Mouse (Mus musculus) limb, embryonic 12.5 days (tissue): ENCODE data around the gene Caskin2. TPM values are rescaled to one million over a fixed set of nuclear protein-coding genes. Genes with fewer than 3 reads are reported as not detected.

Experiments used
- ATAC-seq: fragments of 200-750 bp; cut with Nextera tagmentation; 2 replicates; pipeline ENCODE4 v1.8.0; 2017; ENCODE audit warnings: low read depth, moderate TSS enrichment; ENCODE audit not compliant: insufficient number of reproducible peaks, insufficient read depth, low FRiP score, low TSS enrichment
- H3K27ac ChIP-seq: fragments of 300-500 bp; sonication (generic); 2 replicates; pipeline ENCODE4 v1.5.1; 2016; ENCODE audit warnings: mild to moderate bottlenecking, moderate library complexity
- H3K27me3 ChIP-seq: fragments of 300-500 bp; sonication (generic); 2 replicates; pipeline ENCODE4 v1.6.1; 2016; ENCODE audit warnings: mild to moderate bottlenecking, moderate library complexity
- H3K36me3 ChIP-seq: fragments of 300-500 bp; sonication (generic); 2 replicates; pipeline ENCODE4 v1.6.1; 2016; ENCODE audit warnings: mild to moderate bottlenecking, moderate library complexity
- H3K4me1 ChIP-seq: fragments of 300-500 bp; sonication (generic); replicated peaks from 2 replicates; pipeline ENCODE4 v1.6.1; 2016
- H3K4me2 ChIP-seq: fragments of 300-500 bp; sonication (generic); 2 replicates; pipeline ENCODE4 v1.6.1; 2016; ENCODE audit warnings: mild to moderate bottlenecking, moderate library complexity
- H3K4me3 ChIP-seq: fragments of 300-500 bp; sonication (generic); replicated peaks from 2 replicates; pipeline ENCODE4 v1.5.1; 2016; ENCODE audit warnings: mild to moderate bottlenecking
- H3K9ac ChIP-seq: fragments of 300-500 bp; sonication (generic); replicated peaks from 2 replicates; pipeline ENCODE4 v1.6.1; 2016; ENCODE audit warnings: mild to moderate bottlenecking, moderate library complexity
- H3K9me3 ChIP-seq: fragments of 300-500 bp; sonication (generic); 2 replicates; pipeline ENCODE4 v1.6.1; 2016; ENCODE audit warnings: mild to moderate bottlenecking, moderate library complexity
- WGBS: fragments of 180-500 bp; shearing (Covaris S2); methylation state at CpG from one replicate; pipeline ENCODE4 v1.1.7; 2016; 5-methylcytosine and 5-hydroxymethylcytosine counted together
- polyA plus RNA-seq: library from polyadenylated mRNA; unstranded; fragments of >200 nt; fragmentation: Nextera tagmentation; extraction: Ambion mirVana; gene quantifications from 2 replicates; pipeline ENCODE4 v1.2.1, GENCODE M21; 2016

The Caskin2 gene
- polyA plus RNA-seq, 1 experiment from 2014 or later = 14.9 TPM

DNA sequence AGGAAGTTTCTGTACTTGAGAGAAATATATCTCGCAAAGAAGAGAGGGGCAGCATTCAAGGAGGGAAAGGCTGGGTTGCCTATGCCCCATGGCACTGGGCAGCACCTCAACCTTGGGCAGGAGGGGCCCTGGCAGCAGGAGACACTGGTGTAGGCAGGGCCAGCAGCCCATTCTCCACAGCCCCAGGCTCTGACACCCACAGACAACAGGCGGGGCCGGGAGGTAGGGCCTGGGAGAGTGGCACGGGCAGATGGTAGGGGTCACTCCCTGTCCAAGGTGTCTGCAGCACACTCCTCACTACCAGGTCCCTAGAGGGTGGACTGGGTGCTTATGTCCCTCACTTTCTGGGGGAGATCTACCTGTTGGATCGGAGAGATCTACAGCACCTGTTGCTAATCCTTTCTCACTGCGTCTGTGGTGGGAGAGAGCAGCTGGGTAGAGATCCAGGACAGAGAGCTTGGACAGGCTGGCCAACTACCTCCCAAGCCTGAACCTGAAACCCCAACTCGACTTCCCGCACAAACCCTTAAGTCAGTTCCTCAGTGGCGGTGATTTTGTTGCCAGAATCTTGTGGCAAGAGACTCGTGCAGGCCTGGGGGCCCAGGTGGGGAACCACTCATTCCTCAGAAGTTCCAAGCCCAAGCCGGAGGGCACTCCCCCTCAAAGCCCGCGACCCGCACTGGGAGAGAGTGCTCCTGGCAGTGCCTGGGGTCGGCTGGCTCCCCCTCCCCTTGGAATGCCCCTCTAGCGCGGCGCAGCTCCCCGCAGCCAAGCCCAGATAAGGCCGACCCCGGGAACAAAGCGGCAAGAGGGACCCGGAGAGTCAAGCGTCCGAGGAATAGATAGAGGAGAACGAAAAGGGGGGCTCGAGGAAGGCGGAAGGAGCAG, 662 bp downstream of the Caskin2 start:
- Histone ChIP-seq H3K27ac (peak overlapping the region; percentile 78), H3K27me3 (no peaks in the 10 kb centered on the region), H3K9me3 (no peaks in the 10 kb centered on the region), H3K4me2 (peak overlapping the region; percentile 89), H3K36me3 (peaks cover 50% of the 10 kb centered on the region), H3K4me3 (peak overlapping the region; percentile 95), H3K4me1 (peaks cover 68% of the 10 kb centered on the region), H3K9ac (peak overlapping the region; percentile 83)
- 4% methylated on average over 28 of the region's 28 CpGs for WGBS
- peak; percentile 2; the same call in 1 of the 2 replicates for ATAC-seq

DNA sequence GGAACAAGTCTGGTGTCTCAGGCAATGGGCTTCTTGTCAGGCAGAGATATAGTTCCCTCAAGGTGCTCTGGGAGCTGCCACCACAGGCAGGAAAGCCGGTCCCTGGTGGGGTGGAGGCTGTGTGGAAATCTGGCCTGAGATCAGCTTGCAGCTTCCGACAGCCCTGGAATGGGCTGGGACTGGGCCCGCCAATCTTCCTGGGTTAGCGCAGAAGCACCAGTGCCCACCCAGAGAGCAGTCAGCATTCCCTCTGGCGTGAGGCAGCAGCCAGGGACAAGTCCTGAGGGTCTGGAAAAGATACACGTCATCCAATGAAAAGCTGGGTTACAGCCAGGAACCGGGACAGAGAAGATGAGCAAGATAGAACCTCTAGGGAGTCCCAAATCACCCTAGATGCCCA, 1.3 kb downstream of the Caskin2 start:
- Histone ChIP-seq H3K9me3 (no peaks in the 10 kb centered on the region), H3K36me3 (peaks cover 50% of the 10 kb centered on the region), H3K4me1 (peaks cover 68% of the 10 kb centered on the region), H3K4me3 (peak overlapping the region; percentile 95), H3K27ac (no peak overlapping the region), H3K9ac (peak overlapping the region; percentile 83), H3K4me2 (peak overlapping the region; percentile 89), H3K27me3 (no peaks in the 10 kb centered on the region)
- no peak for ATAC-seq
- WGBS = 55% methylated on average over 7 of the region's 7 CpGs

DNA sequence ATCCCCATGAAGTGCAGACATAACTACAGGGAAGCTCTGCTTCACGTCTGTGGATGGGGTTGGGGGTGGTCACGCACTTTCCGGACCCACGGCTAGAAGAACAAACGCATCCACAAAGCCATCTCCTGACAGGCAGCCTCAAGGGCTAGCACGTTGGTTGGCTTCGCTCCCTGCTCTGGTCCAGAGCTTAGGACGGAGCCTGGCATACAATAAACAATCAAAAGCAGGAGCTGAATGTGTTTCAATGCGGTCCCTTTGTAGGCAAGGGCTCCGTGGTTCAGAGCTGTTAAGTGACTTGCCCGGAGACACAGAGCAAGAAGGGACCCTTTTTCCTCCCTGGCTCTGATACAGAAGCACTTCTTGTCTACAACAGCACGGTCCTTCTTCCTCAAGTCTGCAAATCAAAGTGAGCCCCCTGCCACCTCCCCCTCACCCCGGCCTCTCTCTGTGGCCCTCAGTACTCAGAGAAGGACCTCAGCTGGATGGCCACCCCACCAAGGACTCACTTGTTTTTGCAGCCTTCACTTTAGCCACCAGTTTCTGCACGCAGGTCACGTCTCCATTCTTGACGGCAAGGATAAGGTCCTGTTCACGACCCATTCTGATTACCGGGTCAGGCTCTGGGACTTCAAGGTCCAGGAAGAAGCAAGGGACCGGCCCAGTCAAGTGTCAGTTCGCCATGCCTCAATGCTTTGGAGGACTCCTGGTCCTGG, 1.9 kb downstream of the Caskin2 start:
- peak overlapping the region; percentile 83 for H3K9ac ChIP-seq
- peaks cover 68% of the 10 kb centered on the region for H3K4me1 ChIP-seq
- no peaks in the 10 kb centered on the region for H3K9me3 ChIP-seq
- WGBS = 82% methylated on average over 20 of the region's 20 CpGs
- H3K27ac ChIP-seq = no peak overlapping the region
- peak overlapping the region; percentile 95 for H3K4me3 ChIP-seq
- peak overlapping the region; percentile 89 for H3K4me2 ChIP-seq
- H3K36me3 ChIP-seq = peaks cover 52% of the 10 kb centered on the region
- no peaks in the 10 kb centered on the region for H3K27me3 ChIP-seq
- no peak for ATAC-seq

DNA sequence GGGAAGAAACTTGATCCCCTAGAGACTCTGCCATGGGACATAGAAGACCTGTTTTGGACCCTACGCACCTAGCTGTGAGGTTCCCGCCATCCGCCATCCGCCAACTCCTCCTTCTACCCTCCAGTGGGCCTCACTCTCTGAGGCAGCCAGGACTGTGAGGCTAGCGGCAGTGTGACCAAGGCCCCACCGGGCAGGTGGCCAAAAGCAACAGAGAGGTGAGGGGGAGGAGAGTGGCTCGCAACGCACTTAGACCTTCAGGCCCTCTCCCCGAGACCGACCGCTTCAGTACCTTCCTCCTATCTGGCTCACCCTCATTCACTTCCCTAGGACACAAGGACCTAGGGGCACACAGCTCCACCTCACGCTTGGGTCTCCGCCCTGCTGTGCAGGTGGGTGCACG, 3.1 kb downstream of the Caskin2 start:
- no peaks in the 10 kb centered on the region for H3K27me3 ChIP-seq
- peaks cover 61% of the 10 kb centered on the region for H3K36me3 ChIP-seq
- H3K27ac ChIP-seq = 0 out of 2 replicates have a peak overlapping the region, but pooled peaks have one; percentile 64
- H3K4me3 ChIP-seq = peak overlapping the region; percentile 95
- H3K4me2 ChIP-seq = peak overlapping the region; percentile 89
- peaks cover 61% of the 10 kb centered on the region for H3K4me1 ChIP-seq
- H3K9me3 ChIP-seq = no peaks in the 10 kb centered on the region
- H3K9ac ChIP-seq = no peak overlapping the region
- WGBS = 83% methylated on average over 14 of the region's 14 CpGs
- ATAC-seq = no peak

DNA sequence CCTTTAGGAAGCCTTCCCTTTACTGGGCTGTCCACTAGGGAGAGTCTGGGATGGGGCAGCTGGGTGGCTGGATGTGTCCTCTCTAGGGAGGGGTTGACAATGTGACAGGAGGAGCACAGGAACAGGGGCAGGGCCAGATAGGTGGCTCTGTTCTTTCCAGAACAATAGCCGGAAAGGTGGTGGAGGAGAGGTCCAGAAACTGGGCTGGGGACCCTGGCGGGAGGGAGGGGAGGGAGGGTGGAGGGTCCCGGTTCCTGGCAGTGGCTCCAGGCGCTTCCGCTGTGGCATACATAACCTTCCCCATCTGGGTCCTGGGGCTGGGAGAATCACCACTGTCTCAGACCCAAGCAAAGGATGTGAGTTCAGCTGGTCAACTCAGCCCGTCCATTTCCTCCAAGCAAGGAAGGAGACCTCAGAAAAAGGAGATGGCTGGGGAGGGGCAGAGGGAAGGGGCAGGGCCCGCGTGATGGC, 4.1 kb downstream of the Caskin2 start:
- Histone ChIP-seq H3K27me3 (no peaks in the 10 kb centered on the region), H3K4me1 (peaks cover 54% of the 10 kb centered on the region), H3K9me3 (no peaks in the 10 kb centered on the region), H3K4me3 (peak overlapping the region; percentile 13), H3K9ac (peak overlapping the region; percentile 34; the same call in 1 of the 2 replicates), H3K4me2 (peak overlapping the region; percentile 41), H3K36me3 (peaks cover 72% of the 10 kb centered on the region), H3K27ac (peak overlapping the region; percentile 66)
- ATAC-seq = no peak
- 71% methylated on average over 8 of the region's 8 CpGs for WGBS

DNA sequence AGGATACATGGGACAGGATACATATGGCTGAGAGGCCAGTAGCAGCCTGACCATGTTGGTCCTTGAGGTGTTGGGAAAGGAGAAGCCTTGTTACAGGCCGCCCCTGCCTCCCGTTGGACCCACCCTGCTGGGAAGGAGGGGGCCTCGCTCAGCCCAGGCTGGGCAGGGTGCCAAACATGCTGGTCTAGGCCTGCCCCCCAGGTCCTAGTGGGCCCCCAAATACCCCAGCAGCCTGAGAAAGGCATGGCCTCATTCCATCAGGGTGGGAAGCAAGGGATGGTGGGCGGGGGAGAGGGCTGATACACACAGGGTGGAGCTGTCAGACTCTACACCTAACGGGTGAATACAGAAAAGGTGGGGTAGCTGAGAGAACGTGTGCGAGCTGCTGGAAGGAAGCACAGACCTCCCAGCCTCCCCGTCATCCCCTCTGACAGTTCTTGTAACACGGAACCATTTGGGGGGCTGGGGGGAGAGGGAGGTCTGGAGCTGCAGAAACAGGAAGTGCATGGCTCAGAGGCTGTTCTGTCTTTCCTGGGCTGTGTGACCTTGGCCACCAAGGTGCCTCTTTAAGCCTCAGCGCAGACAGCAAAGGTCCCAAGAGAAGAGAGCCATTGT, 4.6 kb downstream of the Caskin2 start:
- peak overlapping the region; percentile 34; the same call in 1 of the 2 replicates for H3K9ac ChIP-seq
- 56% methylated on average over 10 of the region's 10 CpGs for whole genome bisulfite sequencing
- H3K36me3 ChIP-seq = peaks cover 76% of the 10 kb centered on the region
- no peaks in the 10 kb centered on the region for H3K9me3 ChIP-seq
- no peak for ATAC-seq
- peak overlapping the region; percentile 41 for H3K4me2 ChIP-seq
- peaks cover 51% of the 10 kb centered on the region for H3K4me1 ChIP-seq
- no peaks in the 10 kb centered on the region for H3K27me3 ChIP-seq
- H3K4me3 ChIP-seq = peak overlapping the region; percentile 13
- peak overlapping the region; percentile 66 for H3K27ac ChIP-seq

DNA sequence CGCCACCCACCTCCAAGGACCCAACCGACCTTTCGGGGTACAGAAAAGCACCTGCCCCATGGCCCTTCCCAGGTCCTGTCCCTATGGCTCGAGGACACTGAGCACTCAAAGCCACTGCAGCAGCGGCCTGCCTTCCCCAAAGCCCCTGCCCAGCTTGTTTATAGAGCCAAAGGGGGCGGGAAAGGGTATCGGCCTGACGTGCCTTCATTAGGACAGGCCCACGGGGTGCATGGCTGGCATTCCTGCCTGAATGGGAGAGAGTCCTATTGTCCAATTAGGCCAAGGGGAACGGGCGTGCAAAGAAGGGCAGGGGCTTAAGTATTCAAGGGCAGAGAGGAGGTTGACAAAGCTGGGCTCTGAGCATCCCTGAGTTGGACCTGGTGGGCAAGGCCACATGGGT, 5.5 kb downstream of the Caskin2 start:
- Histone ChIP-seq H3K4me3 (no peak overlapping the region), H3K27ac (0 out of 2 replicates have a peak overlapping the region, but pooled peaks have one; percentile 66), H3K36me3 (peaks cover 84% of the 10 kb centered on the region), H3K9ac (no peak overlapping the region), H3K9me3 (no peaks in the 10 kb centered on the region), H3K27me3 (no peaks in the 10 kb centered on the region), H3K4me2 (no peak overlapping the region; the same call in 1 of the 2 replicates), H3K4me1 (peaks cover 51% of the 10 kb centered on the region)
- 80% methylated on average over 11 of the region's 11 CpGs for WGBS
- ATAC-seq = no peak

DNA sequence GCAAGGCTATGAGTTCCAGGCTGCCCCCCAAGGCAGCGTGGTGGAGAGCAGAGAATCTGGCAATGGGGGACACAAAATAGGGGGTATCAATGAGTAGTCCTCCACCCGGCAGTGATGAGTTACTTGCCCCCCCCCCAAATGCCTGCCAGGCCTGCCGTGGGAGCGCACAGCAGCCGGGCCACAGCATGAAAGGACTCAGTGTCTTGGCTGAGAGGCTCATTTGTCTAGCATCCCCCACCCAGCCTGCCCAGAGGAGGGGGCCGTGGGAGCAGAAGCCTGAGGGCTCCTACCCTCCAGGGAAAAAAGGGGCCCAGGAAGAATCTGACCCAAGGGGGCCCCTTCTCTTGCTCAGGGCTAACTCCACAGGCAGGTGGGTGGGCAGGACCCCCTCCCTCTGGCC, 6.1 kb downstream of the Caskin2 start:
- Histone ChIP-seq H3K36me3 (peaks cover 91% of the 10 kb centered on the region), H3K4me2 (no peak overlapping the region), H3K9me3 (no peaks in the 10 kb centered on the region), H3K27ac (peak overlapping the region; percentile 23; the same call in 1 of the 2 replicates), H3K27me3 (no peaks in the 10 kb centered on the region), H3K4me3 (no peak overlapping the region), H3K9ac (peak overlapping the region; percentile 4; the same call in 1 of the 2 replicates), H3K4me1 (peaks cover 45% of the 10 kb centered on the region)
- ATAC-seq = no peak
- WGBS = 90% methylated on average over 6 of the region's 6 CpGs

DNA sequence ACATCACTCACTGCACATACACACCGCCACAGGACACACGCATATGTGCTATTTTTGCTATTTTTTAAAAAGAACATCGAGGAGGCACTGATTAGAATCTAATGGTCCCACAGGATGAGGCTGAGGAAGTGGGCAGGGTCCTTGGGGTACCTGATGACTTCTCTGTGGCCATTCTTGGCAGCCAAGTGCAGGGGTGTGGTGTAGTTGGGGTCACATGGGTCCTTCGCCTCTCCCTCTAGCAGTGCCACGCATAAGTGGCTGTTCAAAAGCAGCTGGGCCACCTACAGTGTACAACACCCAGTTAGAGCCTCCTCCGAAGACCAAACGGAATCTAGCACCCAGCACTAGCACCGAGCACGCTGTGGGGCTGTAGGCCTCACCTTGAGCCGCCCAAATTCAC, 7.3 kb downstream of the Caskin2 start:
- Histone ChIP-seq H3K27me3 (no peaks in the 10 kb centered on the region), H3K4me2 (no peak overlapping the region), H3K27ac (no peak overlapping the region), H3K4me1 (peaks cover 34% of the 10 kb centered on the region), H3K9me3 (no peaks in the 10 kb centered on the region), H3K9ac (no peak overlapping the region), H3K36me3 (peaks cover 93% of the 10 kb centered on the region), H3K4me3 (no peak overlapping the region)
- ATAC-seq = no peak
- WGBS = 92% methylated on average over 10 of the region's 10 CpGs

DNA sequence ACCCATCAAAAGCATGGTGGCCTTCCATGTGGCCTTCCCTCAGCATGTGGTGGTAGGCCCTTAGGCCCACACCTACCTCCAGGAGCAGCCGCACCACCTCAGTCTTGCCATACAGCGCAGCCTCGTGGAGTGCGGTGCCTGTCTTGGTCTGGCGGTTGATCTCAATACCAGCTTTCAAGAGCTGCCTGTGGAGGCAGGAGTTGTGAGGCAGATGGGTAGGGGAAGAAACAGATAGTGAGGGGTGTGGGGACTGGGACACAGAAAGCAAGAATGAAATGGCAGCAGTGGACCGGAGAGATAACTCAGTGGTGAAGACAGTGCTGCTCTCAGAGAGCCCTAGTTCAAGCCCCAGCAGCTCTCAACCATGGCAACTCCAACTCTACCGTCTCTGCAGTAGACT, 8.4 kb downstream of the Caskin2 start:
- Histone ChIP-seq H3K9ac (no peak overlapping the region), H3K27me3 (no peaks in the 10 kb centered on the region), H3K4me3 (no peak overlapping the region), H3K27ac (no peak overlapping the region), H3K4me1 (peaks cover 22% of the 10 kb centered on the region), H3K9me3 (no peaks in the 10 kb centered on the region), H3K4me2 (no peak overlapping the region), H3K36me3 (peaks cover 93% of the 10 kb centered on the region)
- 97% methylated on average over 7 of the region's 7 CpGs for WGBS
- ATAC-seq = no peak
